Mouse (Mus musculus) brain, embryonic 18.5 days (tissue): Measurements from ENCODE around the gene Fbp1.
"Not testable (repeated sequence)": the region's sequence is repeated elsewhere in the genome, so short reads cannot be mapped to it uniquely, and the experiment has no call there.

Source experiments
- DNase-seq: peaks from one replicate; pipeline ENCODE4 v3.0.0-alpha.2; 2012; ENCODE audit warnings: low read depth, low spot score

The Fbp1 gene

GRCm38 (mm10) chr13:62854666-62855065, 33.4 kb downstream of the Fbp1 start:
- DNase-seq, result no peak

- no peak for DNase-seq
These were observed 54.7 kb downstream of the Fbp1 start for GRCm38 (mm10) chr13:62833341-62833740.

GRCm38 (mm10) chr13:62832239-62832638, 55.8 kb downstream of the Fbp1 start:
- no peak for DNase-seq

- not testable (repeated sequence) for DNase-seq
These were observed 72.4 kb downstream of the Fbp1 start for GRCm38 (mm10) chr13:62815705-62816104.
